Mouse (Mus musculus) induced T-regulatory cell, adult 2 months (primary cell): ENCODE results near the gene Ppm1n.
A peak's percentile ranks its signal among the peaks of the same experiment; 100 is the strongest.

Experiments used
- DNase-seq: peaks from one replicate; pipeline ENCODE4 v3.0.0-alpha.2; 2012; ENCODE audit warnings: low read depth

The Ppm1n gene

DNA sequence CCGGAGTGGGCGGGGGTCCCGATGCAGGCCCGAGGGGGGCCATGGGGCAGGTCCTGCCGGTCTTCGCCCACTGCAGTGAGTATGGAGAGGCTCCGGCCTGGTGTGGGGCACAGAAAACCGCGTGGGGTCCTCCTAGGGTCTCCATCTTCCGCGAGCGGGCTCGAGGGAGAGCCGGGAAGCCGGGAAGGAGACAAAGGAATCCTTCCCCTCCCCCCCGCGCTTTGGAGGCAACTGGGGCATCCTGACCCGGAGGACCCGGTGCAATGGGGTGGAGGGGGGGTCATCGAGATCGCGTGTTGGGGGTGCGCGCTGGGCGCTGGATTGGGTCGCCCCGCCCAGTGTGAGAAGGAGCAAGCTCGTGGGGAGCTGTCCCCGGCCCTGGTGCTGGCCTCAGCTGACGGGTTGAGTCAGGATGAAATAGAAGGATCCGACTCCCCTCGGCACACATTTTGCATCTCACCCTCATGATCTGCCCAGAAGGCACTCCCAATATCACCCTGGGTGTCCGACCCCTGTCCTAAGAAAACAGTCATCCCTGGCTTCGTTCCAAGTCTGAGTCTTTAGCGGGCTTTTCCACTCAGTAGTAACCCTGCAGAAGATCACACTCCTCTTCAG, 3.0 kb upstream of the Ppm1n start:
- DNase-seq, result peak; percentile 75

DNA sequence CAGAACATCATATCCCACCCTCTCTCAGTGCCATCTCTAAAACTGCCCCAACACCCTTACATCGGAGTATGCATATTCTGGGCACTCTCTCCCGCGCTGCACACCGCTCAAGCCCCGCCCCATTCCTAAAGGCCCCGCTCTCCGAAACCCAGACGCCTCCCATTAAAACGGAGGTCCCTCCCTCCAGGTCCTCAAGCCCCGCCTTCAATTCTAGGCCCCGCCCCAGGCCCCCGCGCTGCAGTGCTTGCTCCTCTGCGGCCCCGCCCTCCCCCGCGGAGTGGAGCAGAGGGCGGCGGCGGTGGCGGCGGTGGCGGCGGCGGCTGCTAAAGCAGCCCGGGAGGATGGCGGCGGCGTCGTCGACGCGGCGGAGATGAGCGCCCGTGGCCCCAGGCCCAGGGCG, 2.5 kb upstream of the Ppm1n start, which contains the start of gene Rtn2:
Gene Rtn2 (plus strand): TSS at position 240 of the 400 bp plus-strand sequence.
- peak; percentile 94 for DNase-seq

DNA sequence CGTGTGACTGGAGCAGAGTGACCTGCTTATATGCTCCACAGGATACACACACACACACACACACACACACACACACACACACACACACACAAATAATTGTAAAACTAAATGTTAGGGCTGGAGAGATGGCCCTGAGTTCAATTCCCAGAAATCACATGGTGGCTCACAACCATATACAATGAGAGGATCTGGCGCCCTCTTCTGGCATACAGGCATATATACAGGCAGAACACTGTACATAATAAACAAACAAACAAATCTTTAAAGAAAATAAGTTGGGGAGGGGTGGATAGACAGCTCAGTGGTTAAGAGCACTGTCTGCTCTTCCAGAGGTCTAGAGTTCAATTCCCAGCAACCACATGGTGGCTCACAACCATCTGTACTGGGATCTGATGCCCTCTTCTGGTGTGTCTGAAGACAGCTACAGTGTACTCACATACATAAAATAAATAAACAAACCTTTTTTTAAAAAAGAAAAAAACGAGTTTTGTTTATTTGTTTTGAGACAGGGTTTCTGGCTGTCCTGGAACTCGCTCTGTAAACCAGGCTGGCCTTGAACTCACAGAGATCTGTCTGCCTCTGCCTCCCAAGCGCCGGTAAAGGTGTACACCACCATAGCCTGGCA, 1.9 kb upstream of the Ppm1n start:
- peak; percentile 85 for DNase-seq

DNA sequence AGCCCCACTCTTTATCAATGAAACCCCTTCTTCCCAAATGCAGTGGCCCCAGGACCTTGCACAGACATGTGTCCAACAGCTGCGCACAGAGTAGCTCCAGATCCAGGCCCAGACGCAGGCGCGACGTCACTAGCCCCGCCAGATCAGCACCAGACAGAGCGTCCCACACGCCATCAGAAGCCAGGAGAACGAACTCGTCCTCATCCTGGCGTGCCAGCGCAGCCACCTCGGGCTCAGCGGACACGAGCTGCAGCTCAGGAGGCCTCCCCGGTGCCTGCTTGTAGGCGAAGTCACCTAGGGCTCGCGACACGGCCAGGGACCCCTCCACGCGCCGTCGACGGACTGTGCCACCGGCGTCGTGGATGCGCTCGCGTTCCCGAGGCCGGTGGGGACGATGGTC, 812 bp downstream of the Ppm1n start:
- DNase-seq, result no peak

DNA sequence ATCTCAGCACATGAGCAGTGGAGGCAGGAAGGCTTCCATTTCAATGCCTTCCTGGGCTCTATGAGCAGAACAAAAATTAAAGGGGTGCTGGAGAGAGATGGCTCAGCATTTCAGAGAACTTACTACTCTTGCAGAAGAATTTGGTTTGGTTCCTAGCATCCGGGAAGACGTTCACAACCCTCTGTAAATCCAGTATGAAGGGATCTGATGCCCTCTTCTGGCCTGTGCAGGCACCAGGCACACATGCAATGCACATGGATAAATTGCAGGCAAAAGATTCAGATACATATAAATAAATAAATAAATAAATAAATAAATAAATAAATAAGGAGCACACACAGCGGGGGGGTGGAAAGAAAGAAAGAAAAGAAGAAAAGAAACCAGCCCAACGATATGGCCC, 3.6 kb downstream of the Ppm1n start:
- DNase-seq, result peak; percentile 47

DNA sequence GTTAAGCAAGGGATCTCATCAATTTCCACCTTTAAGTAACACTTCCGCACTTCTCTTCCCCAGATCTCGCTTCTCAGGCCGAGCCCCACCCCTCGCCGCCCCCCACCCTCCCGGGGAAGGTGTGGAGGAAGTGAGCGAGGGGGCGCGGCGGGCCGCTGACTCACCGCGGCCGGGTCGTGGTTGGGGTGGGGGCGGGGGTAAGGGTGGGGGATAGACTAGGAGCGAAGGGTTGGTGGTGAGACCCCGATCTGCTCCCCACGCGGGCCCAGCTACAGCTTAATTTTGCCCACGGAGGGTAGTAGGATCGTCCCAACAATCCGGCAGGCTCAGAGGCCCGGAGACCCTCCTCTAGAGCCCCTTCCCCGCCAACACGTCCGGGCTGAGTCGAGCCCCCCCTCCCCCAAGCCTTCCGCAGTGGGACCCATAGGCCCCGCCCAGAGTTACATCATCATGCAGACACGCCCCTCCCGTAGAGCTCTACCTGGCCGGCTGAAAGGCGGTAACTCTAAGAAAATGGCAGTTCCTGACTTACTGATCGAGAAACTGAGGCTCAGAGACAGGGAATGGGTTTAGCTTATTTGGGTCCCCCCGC, 7.6 kb downstream of the Ppm1n start:
- peak; percentile 96 for DNase-seq

DNA sequence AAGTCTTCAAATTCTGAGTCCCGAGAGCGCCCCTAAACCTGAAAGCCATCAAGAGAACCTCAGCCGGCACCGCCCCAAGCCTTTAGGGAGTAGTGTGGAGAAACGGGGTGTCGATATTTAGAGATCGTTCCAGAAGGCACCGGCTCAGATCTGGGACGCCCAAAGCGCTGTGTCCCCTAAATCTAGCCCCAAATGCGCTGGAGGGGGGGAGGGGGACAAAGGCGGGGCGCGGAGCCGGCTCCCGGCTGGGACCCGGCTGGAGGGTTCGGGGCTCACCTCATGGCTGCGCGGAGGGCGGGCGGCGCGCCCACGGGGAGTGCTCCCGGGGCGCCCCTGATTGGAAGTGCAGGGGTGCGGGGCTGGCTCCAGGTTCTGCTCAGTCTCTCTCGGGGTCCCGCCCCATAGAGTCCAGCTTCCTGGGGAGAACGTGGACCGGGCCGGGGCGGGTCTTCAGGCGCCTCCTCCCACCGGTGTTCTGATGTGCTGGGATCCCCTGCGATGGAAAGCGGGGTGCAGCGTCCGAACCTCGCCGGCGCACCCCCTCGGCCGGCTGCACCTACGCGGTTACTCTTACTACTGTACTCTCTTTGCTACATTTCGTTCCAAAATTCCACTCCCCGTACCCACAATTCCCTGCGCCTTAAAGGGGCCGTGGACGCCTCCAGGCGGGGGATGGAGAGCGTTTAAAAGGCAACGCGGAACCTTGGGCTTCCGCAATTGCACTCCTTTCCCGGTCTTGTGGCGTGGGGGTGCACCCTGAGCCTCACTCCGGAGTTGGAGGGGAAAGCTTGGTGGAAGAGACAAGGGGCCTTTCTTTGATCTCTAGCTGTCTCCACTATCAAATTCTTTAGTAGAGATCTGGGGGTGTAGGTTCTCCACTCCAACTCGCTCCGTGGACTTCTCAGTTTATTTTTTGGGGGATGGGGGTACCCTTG, 8.4 kb downstream of the Ppm1n start, which contains the start of gene Vasp:
Gene Vasp (minus strand): TSS at position 580 of the 935 bp plus-strand sequence.
- peak; percentile 95 for DNase-seq

DNA sequence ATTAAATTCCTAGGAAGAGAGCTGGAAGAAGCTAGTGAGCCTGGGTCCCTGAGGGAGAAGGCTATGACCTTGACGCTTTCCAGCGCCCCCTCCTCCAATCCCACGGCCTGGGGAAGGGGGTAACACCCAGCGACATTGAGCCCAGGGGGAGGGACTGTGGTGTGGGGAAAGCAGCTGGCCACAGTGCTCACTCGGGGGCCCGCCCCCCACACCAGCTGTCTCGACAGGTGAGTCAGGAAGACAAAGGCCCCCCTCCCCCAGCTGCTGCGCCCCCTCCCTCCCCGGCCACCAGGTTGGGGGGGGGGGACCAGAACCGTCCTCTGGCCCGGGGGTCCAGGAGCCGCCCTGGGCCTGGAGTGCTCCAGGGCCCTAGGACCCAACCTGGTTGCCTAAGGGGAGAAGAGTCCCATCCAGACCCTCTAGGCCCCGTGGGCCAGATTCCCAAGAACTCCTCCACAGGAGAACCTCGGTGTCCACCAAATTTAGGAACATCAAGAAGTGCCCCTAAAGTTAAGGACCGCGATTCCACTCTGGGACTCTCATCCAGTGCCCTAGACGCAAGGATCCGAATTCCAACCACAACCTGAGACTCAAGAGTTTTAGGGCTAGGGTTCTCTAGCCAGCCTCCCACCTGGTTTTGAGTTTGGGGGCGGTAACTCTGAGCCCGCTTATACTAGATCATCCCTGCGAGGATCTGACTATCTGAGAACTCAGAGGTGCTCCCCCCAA, 9.2 kb downstream of the Ppm1n start:
- DNase-seq, result peak; percentile 70

DNA sequence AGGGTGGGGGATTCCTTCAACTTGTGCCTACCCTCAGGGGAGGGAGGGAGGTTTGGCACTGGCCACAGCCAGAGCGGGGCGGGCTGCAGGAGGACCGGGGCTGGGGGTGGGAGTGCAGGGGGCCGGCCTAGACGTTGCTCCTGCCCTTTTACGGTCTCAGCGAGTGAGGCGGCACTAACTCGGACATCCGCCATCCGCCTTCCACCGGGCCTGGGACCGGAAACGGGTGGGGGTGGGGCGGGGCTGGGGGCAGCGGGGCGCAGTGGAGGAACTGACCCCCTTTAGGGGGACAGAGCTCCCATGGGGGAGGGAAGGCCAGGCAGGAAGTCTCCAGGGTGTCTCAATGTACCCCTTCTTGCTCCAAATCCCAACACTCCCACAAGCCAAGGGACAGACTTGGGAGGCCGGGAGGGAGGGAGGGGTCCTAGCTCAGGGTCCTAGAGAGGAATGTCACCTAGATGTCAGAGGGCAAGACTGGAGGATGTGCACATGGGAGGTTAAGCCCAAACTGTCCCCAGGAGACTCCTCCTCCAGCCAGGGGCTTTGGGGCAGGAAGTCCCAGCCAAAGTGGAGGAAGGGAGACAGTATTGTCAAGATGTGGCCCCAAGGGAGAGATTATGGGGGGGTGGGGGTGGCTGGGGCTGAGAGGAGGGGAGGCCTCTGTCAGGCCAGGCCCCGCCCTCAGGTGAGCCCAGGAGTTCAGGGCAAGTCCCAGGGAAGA, 10.0 kb downstream of the Ppm1n start:
- peak; percentile 72 for DNase-seq

DNA sequence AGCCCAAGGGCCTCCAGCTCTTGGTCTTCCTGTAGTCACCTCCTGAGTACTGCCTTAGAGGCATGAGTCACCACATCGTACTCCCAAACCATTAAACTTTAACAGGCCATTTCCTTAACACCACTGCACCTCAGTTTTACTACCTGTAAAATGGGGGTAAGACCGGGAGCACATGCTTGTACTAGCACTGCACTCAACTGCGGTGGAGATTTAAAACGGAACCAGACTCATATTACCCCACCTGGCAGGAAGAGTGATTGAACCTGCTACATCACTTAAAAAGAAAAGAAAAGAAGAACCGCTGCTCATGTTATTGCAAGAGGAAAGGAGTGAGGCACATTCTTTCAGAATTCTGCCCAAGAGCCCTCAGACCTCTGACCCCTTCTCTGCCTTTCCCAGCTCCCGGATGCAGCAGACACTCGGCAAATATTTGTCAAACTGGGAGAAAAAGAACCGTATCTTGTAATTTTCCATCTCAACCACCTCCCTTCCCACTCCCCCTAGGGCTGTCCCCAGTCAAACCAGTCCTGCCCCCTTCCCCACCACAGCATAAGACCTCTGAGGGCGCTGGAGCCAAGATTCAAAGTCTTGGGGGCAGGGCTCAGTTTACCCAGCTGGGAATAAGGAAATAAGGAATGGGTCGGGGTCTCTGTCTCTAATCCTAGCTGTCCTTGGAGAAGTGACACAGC, 10.7 kb downstream of the Ppm1n start:
- peak; percentile 71 for DNase-seq

DNA sequence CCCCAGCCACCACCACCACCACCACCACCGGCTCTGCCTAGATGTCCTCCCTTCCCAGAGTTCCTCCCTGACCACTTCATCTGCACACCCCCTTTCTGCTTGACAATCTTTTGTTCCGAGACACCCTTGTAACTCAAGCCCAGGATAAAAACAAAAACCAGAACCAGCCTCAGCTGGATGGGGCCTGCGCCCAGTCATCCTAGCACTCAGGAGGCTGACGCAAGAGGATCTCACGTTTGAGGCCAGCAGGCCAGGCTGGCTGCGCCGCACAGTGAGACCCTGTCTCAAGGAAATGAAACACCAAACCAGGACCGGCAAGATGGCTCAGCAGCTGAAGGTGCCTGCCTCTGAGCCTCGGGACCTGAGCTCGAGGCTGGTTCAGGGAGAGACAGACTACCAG, 12.8 kb downstream of the Ppm1n start:
- DNase-seq, result peak; percentile 62

DNA sequence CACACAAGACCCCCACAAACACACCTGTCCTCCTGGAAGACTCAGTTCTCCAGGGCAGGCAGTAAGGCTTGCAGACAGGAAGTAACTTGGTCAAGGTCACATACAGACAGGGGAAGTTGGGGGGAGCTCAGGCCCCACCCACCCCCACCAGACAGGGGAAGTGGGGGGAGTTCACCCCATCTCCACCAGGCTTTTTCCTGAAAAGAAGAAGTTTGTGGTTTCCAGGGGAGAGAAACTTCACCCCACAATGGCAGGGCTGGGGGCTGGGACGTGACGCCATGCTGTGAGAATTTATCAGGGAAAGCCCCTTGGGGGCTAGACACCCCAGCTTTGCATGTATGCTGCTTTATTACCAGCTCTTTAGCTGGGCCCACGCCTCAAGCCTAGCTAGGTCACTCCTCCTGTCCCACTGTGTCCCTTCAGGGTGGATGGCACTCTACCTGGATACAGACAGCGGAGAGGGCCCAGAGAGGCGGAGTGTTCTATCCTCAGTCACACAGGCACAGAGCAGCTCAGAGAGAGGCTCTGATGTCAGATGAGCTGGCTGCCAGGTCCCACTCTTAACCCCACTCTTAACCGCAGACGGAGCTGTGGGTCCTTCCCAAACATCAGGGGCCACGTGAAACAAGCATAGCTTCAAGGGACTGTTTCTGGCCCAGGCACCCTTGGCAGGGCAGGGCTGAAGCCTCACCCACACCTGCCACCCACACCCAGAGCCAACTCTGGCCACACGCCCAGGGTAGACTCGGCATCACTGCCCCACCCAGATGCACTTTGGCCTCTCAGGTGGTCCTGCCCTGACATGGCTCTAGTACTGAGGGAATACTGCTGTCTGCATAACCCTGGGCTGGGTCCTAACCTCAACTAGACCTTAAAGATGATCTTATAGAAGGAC, 13.7 kb downstream of the Ppm1n start:
- peak; percentile 79 for DNase-seq

DNA sequence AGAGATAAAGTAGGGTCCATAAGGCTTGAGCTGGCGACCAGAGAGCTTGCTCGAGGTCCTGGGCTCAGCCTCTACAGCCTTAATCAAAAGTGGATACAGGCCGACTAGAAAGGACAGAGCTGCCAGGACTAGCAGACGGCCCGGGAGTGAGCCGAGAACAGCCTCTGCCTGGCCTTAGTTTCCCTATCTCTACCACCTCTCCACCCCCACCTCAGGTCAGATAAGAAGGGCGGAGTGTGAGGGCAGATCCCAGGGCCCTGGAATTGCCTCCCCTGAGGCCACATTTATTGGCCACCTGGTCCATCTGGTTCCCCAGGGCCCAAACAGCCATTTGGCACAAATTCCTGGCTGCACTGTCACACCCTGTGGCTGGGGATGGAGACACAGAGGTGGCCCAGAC, 14.7 kb downstream of the Ppm1n start:
- no peak for DNase-seq

DNA sequence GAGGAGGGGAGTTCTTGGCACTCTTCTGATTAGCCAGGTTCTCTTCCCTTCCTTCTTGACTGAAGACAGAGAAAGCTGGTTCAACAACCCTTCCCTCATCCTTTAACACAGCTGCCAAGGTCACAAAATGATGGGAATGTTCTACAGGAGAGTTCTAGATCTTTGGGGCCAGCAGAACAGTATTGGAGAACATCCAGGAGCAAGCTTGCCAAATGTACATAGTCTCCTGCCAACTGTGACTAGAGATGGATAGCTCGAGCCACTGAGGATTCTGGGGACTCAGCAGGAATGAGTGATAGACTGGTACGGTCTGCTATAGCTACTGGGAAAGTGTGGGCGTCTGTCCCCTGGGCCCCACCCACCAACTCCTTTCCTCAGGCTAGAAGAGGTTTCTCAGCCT, 21.5 kb downstream of the Ppm1n start:
- no peak for DNase-seq

DNA sequence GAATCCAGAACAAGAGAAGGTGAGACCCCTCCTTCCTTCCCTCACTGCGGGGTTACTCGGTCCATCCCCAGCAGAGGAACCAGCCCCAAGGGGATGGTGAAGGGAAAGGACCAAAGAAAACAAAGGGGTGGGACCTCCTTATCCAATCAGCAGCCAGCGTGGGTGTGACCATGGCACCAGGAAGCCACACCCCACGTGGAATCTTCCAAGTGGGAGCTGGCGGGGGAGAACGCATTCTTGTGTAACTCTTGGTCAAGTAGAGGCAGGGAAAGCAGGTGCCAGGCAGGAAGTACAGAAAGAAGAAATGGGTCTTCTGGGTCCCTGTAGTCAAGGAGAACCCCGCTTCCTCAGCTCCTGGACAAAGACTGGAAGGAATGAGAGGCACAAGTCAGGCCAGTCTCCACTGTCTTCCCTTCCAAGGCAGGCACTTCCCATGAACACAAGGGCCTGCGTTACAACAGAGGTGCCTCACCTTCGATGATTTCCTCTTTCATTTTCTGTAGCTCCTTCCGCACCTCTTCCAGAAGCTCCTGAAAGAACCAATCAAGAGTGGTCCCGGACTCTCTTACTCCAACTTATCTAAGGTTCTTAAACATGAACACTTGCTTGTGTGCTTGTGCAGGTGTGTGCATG, 22.4 kb downstream of the Ppm1n start:
- peak; percentile 64 for DNase-seq

DNA sequence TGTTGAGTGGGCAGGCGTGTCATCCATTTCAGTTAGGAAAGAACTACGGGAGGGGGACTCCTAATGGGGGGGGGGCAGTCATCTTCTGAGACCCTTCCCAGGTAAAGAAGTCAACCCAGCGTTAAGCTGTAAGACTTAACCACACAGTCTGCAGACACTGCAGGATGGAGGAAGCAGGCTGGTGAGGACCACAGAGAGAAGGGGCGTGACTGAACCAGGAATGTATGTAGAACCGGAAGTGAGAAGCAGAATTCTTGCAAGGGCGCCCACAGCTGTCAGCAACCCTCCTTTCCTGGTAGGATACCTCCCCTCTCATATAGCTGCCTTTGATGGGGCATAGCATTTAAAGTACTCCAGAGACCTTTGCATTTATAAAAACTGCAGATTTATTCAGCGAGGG, 23.3 kb downstream of the Ppm1n start:
- DNase-seq, result peak; percentile 38

DNA sequence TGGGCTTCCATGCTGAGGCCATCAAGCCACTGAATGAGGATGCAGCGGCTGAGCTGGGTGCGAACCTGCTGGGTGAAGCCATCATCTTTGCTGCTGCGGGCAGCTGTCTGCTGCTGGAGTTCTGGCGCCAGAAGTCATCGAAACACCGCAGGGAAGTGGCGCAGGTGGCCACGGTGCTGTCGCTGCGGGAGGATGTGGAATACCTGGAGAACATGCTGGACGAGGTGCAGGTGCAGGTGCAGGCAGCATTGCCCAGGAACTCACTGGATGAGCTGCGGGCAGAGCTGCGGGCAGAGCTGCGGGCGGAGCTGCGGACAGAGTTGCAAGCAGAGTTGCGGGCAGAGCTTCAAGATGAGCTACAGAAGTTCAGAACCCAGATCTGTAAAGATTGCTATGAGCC, 24.5 kb downstream of the Ppm1n start:
- no peak for DNase-seq

DNA sequence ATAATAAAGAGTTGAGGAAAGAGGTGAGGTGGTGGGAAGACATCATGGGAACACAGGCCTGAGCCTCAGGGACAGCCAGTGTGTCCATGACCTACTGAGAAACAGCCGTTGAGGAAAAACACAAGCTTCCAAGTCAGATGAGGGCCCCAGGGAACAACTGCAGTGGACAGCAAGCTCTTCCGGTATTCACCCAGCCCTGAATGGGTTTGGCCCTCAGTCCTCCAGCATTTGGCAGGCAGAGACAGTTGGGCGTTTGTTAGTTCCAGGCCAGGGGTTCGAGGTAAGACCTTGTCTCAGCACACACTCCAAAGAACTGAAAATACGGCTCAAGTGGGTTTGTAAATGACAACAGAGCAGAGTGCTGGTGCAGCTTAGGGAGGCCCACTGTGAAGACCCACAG, 26.4 kb downstream of the Ppm1n start:
- no peak for DNase-seq

DNA sequence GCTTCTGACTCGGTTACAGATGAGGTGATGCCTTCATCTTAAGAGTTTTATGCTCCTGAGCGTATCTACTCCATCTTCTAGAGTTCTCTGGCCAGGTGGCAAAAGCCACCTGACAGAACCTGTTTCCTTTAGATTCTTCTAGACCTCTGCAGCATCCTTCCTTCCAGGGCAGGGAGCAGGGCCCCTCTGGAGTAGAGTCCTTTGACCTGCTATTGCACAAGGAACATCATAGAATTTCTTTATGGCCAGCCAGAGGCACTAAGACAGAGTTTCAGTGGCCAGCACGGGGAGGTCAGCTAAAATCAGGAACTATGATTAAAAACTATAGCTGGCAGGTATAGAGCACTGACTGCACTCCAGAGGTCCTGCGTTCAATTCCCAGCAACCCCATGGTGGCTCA, 27.8 kb downstream of the Ppm1n start:
- DNase-seq, result no peak
